Mouse (Mus musculus) 3T3-L1 (cell line): ENCODE data around the gene Polr3a.

Experiments
- DNase-seq: peaks from one replicate; pipeline ENCODE4 v3.0.0-alpha.2; 2015; ENCODE audit warnings: low read depth, low spot score

Polr3a gene

DNA sequence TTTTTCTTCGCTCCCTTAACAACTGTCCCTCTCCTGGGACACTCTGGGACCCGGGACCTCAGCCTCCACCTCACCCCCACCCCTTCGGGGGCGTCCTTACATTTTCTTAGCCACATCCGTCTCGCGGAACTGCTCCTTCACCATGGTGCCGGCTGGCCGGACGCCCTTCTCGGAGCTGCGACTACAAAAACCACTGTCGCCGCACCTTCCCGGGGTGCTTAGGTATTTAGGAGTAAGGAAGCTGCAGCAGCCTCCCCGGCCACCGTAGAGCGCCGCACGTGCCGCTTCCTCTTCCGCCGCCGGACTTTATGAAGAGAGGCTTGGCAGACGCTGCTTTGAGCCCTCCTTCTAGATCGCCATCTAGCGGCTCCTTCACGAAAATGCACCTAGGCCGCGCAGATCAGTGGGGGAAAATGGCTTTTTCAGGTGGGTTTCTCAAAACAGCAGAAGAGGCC, at the start of gene Polr3a, which contains the start of gene Rps24:
TSS of gene Polr3a (minus strand) at position 286 of the 455 bp plus-strand sequence.
TSS of gene Rps24 (plus strand) at position 353 of the 455 bp plus-strand sequence.
- DNase-seq = peak; percentile 85

DNA sequence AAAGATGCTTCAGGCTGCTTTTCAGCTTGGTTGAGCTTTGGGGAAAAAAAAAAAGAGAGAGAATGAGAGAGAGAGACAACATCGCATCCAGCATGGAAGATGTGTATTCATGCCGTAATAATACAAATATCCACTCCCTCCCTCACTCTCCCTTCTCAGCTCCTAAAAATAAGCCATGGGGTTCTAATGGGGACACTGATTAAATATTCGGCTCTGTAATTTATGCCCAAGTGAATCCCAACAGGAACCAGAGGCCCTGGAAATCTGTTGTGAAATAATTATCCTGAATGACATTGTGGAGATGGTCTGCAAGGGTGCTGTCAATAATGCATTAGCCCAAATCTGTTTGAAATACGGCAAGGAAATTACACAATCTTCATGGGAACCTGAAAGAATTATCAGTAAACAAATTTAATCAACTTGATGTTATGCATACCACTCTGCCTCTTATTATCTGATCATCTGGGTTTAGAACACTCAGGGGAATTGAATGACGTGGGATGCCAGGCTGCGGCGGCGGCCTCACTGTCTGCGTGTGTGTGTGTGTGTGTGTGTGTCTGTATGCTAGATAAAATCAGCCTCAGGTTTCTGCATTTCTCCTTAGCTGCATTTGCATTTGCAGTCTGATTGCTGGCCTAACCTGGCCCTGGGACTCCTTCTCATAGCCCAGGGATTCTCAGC, 48.1 kb upstream of the Polr3a start:
- peak; percentile 32 for DNase-seq

DNA sequence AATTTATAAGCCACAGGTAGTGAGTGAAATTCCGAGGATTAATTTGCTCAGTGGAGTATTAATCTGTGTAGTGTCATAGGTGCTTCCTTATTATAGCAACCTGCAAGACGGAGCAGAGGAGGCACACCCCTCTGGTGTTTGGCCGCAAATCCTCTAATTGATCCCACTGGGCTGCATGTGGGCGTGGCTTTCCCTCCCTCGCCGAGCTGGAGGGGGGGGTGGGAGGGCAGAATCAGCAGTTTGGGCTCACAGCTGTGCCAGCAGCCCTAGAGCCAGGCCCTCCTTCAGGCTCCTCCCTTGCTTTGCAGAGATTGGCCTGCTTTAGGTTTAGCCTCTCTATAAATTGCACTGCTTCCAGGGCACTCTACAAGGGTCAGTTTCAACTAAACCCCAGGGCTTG, 43.4 kb upstream of the Polr3a start:
- DNase-seq = no peak

DNA sequence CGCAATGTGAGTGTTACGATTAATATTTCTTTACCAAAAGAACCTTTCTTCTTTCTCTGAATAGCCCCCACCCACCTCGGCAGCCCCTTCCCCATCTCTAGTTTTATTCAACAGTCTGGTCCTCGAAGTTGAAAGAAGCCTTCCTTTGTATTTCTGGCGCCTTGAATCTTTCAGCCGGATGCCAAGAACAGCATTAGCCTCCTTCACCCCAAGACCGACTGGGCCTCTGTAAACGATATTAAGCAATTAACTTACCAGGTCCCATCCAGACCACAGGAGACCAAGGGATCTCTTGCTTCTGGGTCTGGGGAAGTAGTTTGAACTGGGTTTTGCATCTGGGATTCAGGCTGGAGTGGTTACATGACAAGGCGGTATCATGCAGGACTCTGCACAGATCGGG, 39.6 kb upstream of the Polr3a start:
- DNase-seq = no peak

DNA sequence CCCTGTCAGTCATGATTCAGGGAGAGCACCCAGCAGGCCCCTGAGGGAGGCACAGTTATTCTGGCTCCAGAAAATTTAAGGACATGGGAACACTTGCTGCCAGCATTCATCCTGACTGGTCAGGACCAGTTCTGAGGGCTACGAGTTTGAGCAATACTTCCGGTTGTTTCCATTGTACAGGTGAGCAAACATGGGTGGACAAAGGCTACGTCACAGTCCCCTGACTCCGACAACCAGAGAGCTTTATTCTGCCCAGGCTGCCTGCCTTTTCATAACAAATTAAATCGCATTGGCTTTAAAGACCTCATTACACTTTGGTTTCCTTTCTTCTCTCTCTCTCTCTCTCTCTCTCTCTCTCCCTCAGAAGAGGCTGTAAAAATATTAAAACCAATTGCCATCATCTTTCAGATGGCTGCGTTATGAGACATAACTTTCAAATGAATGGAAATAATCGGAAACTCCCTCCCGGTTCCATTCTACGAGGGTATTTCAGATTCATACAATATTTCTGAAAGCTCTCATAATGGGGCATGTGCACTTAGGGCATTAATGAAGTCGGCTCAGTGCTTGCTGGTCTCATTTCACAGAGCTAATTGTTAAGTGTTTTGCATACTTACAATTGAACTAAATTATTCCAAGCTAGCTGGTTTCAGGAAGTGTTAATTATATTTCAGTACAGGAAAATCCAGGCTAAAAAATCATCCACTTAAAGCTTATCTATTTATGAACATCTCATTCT, 39.0 kb upstream of the Polr3a start:
- no peak for DNase-seq

DNA sequence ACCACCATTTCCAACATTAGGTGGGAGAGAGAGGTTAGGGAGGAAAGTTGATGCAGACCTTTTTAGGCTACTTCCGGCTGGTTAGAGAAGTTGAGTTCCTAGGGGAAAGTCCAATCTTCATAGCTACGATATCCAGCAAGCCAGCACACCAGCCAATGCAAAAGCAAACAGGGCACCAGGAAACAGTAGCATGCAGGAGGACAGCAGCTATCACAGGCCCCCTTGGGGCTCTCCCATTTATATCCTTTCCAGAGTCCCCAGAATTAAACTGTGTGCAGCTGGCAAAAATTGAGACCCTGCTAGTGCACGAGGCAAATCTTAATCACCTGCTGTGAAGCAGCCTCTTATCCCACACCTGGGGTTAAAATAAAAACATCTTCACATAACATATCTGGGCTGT, 38.3 kb upstream of the Polr3a start:
- DNase-seq = no peak

DNA sequence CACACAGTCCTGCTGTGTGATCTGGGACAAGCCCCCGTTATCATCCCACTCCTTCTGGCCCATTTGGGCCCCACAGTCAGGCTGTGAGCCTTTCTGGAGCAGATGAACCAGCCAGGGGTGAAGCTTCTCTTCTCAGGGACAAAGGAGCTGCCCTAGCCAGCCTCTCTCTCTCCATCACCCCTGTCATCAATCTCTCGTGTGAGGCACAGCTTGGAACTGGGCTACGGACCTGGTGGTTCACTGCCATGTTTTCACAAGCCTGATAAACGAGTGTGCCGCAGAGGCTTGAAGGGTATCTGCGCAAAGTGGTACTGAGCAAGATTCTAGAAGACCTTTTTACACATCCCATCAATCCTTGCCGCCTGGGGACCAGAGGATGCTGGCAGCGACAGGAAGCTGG, 34.7 kb upstream of the Polr3a start:
- no peak for DNase-seq

DNA sequence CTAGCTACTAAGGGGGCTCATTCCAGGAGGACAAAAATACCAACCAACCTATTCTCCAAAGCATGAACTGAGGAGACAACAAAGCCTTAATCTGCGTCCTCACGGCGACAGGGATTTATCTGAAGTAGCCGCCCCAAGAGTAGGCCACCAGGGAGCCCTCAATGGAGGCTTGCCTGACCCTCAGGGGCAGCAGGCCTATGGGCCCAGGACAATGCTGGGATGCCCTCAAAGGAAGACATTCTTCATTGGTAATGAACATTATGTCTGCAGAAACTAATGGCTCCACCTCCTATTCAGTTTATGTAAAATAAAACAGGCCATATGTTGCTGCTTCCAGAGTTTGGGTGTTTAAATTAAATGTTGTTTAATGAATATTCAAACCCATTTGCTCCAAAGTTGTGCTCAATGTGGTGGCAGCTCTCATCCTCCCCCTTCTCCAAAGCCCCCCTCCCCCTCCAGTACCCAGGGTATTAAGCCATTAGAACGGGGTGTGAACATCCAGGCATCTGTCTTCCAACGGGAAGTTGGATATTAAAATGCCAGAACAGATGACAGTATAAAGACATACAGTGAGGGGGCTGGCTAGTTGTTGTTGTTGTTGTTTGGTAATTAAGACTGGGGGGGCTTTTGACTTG, 25.8 kb upstream of the Polr3a start:
- no peak for DNase-seq

DNA sequence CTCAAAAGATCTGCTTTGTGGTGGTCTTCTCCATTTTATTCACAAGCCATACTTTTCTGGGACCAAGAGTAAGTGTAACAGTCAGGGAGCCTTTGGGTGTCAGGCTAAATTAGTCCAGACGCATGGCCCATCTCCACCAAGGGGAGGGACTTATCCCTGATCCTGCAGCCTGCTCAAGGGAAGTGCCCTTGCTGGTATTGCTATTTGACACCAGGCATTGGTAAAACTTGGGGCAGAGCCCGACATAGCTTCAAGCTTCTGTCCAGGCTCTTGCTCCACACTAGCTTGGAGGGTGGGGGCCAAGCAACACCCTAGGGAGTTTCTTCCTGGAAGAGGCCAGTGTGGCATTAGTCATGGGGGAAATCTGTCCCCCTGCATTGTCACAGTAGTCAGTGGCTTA, 23.8 kb upstream of the Polr3a start:
- DNase-seq = no peak

DNA sequence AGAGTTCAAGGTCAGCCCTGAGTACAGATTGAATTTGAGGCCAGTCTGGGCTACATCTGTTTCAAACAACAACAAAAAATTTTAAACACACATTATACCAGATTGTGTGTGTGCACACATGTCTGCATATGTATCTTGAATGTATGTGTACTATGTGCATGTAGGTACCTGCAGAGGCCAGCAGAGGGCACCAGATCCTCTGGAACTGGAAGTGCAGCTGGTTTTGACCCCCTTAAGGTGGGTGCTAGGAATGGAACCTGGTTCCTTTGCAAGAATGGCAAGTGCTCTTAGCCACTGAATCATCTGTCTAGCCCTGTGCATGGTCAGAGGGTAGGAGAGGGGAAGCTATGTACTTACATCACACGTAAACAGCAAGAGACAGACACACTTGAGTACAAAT, 23.4 kb upstream of the Polr3a start:
- peak; percentile 2 for DNase-seq

DNA sequence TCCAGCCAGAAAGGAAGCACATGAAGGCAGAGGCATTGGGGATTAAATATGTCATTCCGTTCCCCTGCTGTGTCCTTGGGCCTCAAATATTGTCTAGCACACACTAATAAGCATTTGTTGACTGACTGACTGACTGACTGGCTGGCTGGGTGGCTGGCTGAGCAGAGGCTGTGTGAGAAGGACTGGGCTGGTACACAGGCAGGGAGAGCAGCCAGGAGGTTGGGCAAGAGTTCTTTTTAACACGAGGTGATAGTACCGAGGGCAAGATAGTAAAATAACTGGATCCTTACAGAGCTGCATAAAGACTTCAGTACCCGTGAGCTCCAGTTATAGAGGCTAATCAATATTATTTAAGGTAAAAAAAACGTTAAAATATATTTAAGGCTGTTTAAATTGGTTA, 22.7 kb upstream of the Polr3a start:
- no peak for DNase-seq

DNA sequence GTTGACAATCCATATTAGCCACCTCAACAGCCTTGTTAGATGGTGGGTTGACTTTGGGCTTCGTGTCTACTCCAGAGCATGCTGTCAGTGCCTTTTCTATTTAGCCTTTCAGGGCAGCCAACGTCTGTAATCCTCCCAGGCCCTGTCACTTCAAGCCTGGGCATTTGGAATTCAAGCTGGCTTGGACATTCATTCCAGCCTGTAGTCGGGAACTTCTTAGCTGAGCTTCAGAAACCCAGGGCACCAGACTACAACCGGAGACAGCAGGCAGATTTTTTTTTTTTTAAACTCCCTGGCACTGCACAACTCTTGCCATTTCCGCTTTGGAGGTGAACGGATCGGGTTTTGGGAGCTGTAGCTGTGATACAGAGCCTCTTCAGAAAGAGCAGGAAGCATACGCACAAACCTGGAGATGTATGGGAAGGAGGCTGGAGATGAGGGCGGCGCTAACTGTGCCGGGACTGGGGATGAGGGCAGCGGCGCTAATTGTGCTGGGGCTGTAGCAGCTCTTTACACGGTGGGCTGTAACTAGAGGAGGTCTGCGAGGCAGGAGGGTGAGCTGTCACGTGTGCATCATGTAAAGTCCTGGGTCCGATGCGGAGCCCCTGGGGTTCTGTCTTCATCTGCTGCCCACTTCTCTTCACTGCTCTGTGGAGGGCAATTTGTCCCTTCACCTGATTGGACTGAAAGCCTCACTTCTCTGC, 21.4 kb upstream of the Polr3a start:
- DNase-seq = no peak

DNA sequence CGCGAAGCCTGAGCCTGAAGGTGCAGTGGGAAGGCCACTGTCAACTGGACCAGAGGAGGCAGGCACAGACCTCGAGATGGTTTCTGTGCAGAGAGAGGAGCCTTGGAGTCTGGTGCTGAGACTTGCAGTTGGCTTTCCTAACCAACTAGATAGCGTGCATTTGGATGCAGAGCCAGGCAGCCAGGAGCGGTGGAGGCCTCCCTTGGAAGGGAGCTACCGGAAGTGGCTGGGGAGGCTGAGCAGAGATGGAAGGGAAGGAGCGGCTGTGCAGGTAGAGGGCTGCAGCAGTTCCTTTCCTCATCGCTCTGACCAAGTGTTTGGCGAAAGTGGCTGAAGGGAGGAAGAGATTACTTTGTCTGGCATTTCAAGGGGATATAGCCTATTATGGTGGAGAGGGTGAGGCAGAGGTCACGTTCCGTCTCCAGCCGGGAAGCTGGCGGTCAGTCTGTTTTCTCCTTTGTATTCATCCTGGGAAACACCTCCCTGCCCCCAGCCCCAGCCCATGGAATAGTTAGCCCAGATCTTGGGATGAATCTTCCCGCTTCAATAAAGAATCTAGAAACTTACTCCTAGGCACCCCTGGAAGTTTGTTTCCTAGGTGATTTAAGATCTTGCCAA, 20.7 kb upstream of the Polr3a start:
- DNase-seq = no peak

DNA sequence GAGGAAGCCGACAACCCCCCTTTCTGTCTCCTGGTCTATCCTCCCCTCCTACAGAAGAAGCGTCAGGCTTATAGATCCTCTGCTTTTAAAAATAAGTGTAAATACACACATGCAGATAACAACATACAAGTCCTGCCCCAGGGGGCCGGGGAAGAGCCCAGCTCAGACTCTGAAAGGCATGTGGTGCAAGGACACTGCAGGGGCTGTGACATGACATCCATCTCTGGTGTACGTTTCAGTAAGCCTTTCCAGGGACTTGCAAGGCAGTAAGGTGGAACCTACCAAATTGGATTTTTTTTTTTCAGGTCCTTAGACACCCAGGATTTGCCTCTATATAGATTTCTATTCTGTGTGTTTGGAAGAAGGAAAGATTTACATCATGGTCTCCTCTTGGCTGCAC, 14.4 kb upstream of the Polr3a start:
- DNase-seq = no peak

DNA sequence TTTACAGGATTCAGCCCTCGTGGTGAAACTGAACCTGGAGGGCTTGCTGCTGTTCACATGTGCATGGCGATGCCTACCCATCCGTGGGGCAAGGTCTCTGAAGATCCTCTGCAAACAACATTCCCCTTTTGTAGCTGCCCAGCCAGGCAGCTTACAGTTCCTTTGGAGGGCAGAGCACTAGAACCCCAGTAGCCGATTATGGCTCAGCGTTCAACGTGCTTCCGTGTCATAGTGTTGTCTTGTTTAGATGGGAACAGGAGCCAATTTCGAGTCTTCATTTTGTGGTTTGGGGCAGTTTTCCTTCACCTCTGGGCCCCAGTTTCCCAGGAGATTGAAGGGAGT, 14.0 kb upstream of the Polr3a start:
- no peak for DNase-seq

DNA sequence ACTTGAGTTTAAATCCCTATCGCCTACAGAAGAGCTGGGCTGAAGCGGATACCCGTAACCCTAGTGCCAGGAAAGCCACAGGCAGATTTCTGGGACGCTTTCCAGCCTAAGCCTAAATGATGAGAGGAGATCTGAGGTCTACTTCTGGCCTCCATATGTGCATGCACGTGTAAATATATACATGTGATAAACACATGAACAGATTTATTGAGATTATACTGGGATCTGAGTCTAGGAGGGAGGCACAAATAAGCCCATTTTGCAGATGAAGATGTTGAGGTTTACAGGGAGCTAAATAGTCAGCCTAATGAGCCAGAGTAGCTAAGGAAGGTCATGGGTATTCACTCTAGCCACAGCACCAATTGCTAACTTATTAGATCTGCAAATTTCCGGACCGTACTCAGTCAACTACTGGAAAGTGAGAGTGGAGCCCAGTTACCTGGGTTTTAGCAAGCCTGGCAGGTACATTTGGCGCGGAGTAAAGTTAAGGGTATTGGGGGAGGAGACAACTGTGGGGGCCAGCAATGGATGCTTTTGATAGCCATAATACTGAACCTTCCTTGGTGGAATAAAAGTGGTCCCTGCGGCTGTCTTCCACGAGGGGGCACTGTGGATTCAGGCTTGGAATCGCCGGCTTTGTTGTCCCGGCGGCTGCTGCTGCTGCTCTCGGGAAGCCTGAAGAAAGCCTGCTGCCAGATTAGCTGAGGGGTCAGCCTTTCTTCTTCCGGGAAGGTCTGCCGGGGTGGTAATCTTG, 13.4 kb upstream of the Polr3a start:
- DNase-seq = peak; percentile 76

DNA sequence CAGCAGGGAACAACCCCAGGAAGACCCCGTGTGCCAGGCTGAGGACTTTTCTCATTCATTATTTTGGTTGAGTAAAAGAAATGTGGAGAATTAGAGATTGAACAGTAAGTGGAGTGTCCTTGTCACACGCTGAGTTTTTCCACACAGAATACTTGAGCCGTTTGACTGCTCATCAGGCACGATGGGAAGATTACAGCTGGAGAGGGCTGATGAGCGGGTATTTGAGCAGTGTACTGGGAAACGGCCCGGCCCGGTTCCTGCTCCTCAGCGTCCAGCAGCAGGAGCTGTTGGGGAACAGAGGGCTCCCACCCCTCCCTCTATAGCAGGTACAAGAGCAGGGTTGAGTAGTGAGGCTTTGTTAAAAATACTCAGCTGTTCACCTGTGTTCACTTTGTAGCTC, 12.6 kb upstream of the Polr3a start:
- no peak for DNase-seq

DNA sequence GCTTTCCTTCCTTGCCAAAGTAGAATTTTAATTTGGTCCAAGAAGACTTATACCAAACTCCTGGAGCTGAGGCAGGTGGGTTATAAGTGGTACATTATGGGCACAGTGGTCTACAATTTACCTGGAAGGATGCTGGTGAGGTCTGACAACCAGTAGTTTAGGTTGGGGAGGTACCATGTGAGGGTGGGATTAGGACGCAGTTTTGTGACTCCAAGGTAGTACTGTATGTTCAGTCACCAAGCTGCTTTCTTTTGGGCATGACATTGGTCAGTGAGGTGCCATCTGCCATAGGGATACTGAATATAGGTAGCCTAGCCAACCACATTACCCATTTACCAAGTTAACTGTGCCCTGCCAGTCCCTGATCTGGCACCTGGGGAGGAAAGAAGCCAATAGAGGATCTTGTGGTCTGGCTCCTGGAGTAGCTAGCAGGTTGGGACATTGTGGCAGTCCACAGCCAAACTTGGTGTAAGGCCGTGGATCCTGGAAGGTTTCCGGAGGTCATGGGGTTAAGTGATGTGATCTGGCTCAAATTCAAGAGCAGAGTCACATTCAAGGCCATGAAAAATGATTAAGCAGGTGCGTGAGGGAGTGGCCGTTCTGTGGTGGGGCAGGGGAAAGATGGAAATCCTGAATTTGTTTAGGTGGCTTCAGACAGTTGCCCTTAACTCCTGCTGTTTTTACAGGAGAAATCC, 11.8 kb upstream of the Polr3a start:
- peak; percentile 1 for DNase-seq

DNA sequence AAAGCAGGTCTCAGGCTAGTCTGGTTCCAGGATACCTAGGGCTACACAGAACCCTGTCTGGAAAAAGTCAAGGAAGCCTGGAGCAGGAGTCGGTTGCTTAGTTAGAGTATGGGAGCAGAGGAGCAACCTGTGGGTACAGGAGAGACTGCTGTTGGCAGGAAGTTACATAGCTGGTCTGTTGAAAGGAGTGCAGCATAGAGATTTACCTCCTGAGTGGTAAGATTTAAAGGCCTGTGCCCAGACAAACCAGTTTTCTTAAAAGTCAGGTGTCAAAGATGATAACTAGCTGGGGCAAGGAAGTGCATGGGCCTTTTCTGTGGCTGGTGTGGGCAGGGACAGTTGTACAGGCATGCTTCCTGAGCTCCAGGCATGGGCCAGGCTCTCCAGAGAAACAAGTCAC, 10.6 kb upstream of the Polr3a start:
- peak; percentile 2 for DNase-seq

DNA sequence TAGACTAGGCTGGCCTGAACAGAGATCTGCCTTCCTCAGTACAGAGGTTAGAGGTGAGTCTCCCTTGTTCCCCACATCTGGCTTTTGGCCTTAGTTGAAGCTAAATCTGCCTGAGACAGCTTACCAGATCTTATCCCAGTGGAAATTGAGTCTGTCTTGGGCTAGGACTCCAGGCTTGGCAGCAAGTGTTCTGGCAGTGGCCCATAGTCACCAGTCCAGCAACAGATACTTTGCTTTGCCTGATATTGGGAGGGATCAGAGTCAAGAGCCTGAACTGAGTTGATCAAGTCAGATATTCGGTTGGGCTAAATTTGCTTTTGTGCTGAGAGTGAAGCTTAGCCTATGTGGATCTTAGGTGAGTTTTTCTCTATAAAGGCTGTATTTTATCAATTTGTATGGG, 9.6 kb upstream of the Polr3a start:
- DNase-seq = peak; percentile 2
